Mouse (Mus musculus) forebrain, postnatal 0 days (tissue): ENCODE measurements around the gene Agbl4. TPM values are rescaled to one million over a fixed set of nuclear protein-coding genes. Genes with fewer than 3 reads are reported as not detected.

Experiments used
- ATAC-seq: fragments of 200-750 bp; cut with Nextera tagmentation; 2 replicates; pipeline ENCODE4 v1.8.0; 2017; ENCODE audit warnings: mild to moderate bottlenecking, moderate library complexity
- DNase-seq: peaks from one replicate; pipeline ENCODE4 v3.0.0-alpha.2; 2015
- H3K27ac ChIP-seq: fragments of 300-500 bp; sonication (generic); 2 replicates; pipeline ENCODE4 v1.5.1; 2014; ENCODE audit warnings: low read depth, mild to moderate bottlenecking, antibody characterized with exemption, low read length, moderate library complexity, mixed read lengths
- H3K27me3 ChIP-seq: fragments of 300-500 bp; sonication (generic); 2 replicates; pipeline ENCODE4 v1.6.1; 2014; ENCODE audit warnings: mild to moderate bottlenecking, low read length, mixed read lengths; ENCODE audit not compliant: insufficient read depth
- H3K36me3 ChIP-seq: fragments of 300-500 bp; sonication (generic); 2 replicates; pipeline ENCODE4 v1.6.1; 2014; ENCODE audit warnings: mild to moderate bottlenecking, moderate library complexity; ENCODE audit not compliant: insufficient read depth
- H3K4me1 ChIP-seq: fragments of 300-500 bp; sonication (generic); 2 replicates; pipeline ENCODE4 v1.6.1; 2014; ENCODE audit warnings: antibody characterized with exemption; ENCODE audit not compliant: insufficient read depth
- H3K4me2 ChIP-seq: fragments of 300-500 bp; sonication (generic); 2 replicates; pipeline ENCODE4 v1.6.1; 2014; ENCODE audit warnings: low read depth, mild to moderate bottlenecking, moderate library complexity
- H3K4me3 ChIP-seq: fragments of 300-500 bp; sonication (generic); 2 replicates; pipeline ENCODE4 v1.5.1; 2014; ENCODE audit warnings: low read depth, low read length, mixed read lengths
- H3K9ac ChIP-seq: fragments of 300-500 bp; sonication (generic); 2 replicates; pipeline ENCODE4 v1.6.1; 2014; ENCODE audit warnings: mild to moderate bottlenecking
- H3K9me3 ChIP-seq: fragments of 300-500 bp; sonication (generic); 2 replicates; pipeline ENCODE4 v1.6.1; 2016; ENCODE audit warnings: low read length
- CTCF ChIP-seq: sonication (generic); IDR thresholded peaks from 2 replicates; pipeline ENCODE4 v1.5.1; 2016; ENCODE audit warnings: antibody characterized with exemption, control low read depth, low read depth
- WGBS: fragments of 180-500 bp; shearing (Covaris S2); extraction: QIAGEN DNeasy Blood & Tissue Kit; methylation state at CpG from one replicate; pipeline ENCODE4 v1.1.7; 2014; 5-methylcytosine and 5-hydroxymethylcytosine counted together
- polyA plus RNA-seq: library from polyadenylated mRNA; unstranded; fragments of >200 nt; fragmentation: Nextera tagmentation; extraction: Ambion mirVana; gene quantifications from 2 replicates; pipeline ENCODE4 v1.2.1, GENCODE M21; 2015
- total RNA-seq: library from RNA; depleted of rRNA; stranded (reverse); fragments of >200 nt; gene quantifications from 2 replicates; pipeline ENCODE4 v1.2.3, GENCODE M21; 2014

The Agbl4 gene
- total and polyA plus RNA-seq, 2 experiments from 2014 or later = 3.3 to 6.2 TPM

DNA sequence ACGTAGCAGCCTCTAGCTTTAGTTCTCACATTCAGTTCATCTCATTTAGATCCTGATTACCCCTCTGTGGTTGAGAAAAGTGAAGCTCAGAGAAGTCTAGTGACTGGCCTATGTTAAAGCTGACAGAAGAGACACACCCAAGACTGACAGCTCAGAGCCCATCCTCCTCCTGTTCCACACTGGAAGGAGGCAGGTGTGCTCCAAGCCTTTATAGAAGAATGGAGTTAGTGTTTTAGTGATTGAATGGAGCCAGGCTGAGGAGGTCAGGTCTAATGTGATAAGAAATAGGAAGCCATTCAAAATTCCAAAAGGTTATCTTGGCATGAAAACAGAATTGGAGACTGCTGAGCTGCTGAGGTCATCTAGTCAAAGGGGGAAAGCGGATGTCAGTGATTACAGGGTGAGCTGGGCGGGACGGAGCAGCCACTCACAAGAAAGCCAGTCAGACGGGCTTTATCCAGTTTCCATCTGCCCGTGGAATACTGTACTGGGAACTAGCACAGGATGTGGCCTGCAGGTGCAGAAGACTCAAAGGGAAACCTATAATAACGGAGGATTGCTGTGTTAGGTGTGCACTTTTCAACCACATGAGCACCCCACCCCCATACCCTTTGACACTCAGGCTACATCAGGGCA lies 1053.9 kb downstream of the Agbl4 start:
- ATAC-seq = no peak
- Histone ChIP-seq H3K36me3 (peaks cover 31% of the 10 kb centered on the region), H3K27ac (no peak overlapping the region), H3K4me3 (no peak overlapping the region), H3K9me3 (no peaks in the 10 kb centered on the region), H3K27me3 (no peaks in the 10 kb centered on the region), H3K4me2 (no peak overlapping the region), H3K9ac (no peak overlapping the region), H3K4me1 (no peaks in the 10 kb centered on the region)
- 85% methylated on average over 7 of the region's 7 CpGs for WGBS
- no peak for TF ChIP-seq CTCF
- DNase-seq = no peak

DNA sequence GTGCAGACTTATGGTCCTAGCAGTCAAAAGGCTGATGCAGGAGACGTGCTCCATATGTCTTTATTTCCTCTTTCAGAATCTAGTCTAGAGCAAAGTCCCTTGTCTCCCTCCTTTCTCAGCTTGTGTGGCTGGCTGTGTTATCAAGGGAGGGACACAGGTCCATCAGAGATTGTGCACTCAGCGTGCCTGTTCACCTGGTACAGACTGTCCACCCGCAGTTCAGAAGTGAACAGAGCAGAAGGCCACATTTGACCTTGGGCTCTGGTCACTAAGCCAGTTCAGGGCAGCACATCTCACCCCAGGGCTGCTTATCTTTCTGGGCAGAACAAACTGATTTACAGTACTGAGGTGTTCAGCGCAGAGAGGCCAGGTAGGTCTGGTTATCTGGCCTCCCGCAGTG lies 1054.7 kb downstream of the Agbl4 start:
- no peak overlapping the region for H3K4me3 ChIP-seq
- WGBS = 93% methylated on average over 5 of the region's 5 CpGs
- TF ChIP-seq CTCF = no peak

DNA sequence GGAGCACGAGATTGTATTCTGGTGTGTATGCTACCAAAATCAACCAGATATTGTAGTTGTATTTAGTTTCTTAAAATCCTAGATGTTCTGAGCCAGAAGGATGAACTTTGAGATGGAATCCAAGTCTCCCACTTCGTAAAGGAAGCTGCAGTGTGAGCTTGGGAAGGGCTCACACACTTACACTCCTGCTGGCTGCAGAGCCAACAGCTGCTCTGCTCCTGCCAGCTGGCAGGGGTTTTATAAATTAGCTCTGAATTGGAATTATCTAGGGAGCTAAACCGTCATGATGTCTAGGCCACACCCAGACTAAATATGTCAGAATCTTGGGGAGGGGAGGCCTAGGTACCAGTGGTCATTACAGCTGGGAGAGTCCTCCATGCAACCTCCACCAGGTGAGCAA lies 1055.8 kb downstream of the Agbl4 start:
- DNase-seq = no peak
- Histone ChIP-seq H3K27ac (no peak overlapping the region), H3K4me2 (no peak overlapping the region), H3K36me3 (peaks cover 39% of the 10 kb centered on the region), H3K9ac (no peak overlapping the region), H3K9me3 (no peaks in the 10 kb centered on the region), H3K27me3 (no peaks in the 10 kb centered on the region), H3K4me1 (no peaks in the 10 kb centered on the region), H3K4me3 (no peak overlapping the region)
- TF ChIP-seq CTCF = no peak
- 45% methylated on average over 3 of the region's 3 CpGs for WGBS
- ATAC-seq = peak; percentile 27; the same call in 1 of the 2 replicates

More for the DNA sequence above, 1054.7 kb downstream of the Agbl4 start:
- no peak for DNase-seq
- no peak for ATAC-seq
- no peaks in the 10 kb centered on the region for H3K27me3 ChIP-seq
- H3K36me3 ChIP-seq = peaks cover 34% of the 10 kb centered on the region
- no peak overlapping the region for H3K27ac ChIP-seq
- H3K9ac ChIP-seq = no peak overlapping the region
- no peaks in the 10 kb centered on the region for H3K4me1 ChIP-seq
- no peak overlapping the region for H3K4me2 ChIP-seq
- H3K9me3 ChIP-seq = no peaks in the 10 kb centered on the region

DNA sequence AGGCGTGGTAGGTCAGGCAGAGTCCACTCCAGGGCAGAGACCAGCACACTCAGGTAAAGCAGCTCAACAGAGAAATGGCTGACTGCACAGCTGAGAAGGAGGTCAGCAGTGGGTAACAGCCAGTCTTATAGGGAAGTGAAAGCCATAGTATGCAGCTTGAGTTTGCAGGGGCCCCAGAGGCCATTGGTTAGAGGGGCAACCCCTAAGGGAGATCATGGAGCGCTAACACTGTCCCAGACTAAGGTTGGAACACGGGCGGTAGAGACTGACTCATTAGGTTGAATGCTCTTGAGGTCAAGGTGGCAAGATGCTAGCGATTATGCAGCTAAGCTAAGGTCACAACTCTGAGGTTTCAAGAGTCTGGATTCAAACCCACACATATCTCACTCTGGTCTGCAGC lies 1058.2 kb downstream of the Agbl4 start:
- H3K4me2 ChIP-seq = no peak overlapping the region
- H3K9ac ChIP-seq = no peak overlapping the region
- no peak overlapping the region for H3K4me3 ChIP-seq
- TF ChIP-seq CTCF = no peak
- no peak overlapping the region for H3K27ac ChIP-seq
- ATAC-seq (no peak), DNase-seq (no peak)
- no peaks in the 10 kb centered on the region for H3K27me3 ChIP-seq
- WGBS = 92% methylated on average over 5 of the region's 5 CpGs
- H3K4me1 ChIP-seq = no peaks in the 10 kb centered on the region
- H3K9me3 ChIP-seq = no peaks in the 10 kb centered on the region
- H3K36me3 ChIP-seq = peaks cover 44% of the 10 kb centered on the region

DNA sequence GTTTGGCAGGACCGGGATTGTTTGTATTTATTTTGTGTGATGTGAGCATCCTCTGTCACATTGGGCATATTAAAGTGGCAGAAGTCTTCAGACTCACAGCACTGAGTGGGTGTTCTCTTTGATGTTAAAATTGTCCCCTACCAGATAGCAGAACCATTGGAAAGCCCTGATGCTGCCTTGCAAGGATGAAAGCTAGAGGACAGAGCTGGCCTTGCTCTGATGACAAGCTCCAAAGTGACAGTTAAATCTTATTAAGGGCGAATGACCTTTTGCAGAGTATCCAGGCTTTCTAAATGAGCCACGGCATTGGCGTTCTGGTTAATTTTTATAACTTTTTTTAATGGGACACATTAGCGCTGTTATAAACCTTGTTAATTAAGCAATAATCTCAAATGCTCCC lies 1060.1 kb downstream of the Agbl4 start:
- Histone ChIP-seq H3K27ac (no peak overlapping the region), H3K36me3 (peaks cover 40% of the 10 kb centered on the region), H3K4me3 (no peak overlapping the region), H3K4me2 (no peak overlapping the region), H3K4me1 (no peaks in the 10 kb centered on the region), H3K27me3 (no peaks in the 10 kb centered on the region), H3K9ac (no peak overlapping the region), H3K9me3 (no peaks in the 10 kb centered on the region)
- 52% methylated on average over 5 of the region's 5 CpGs for WGBS
- ATAC-seq (no peak), DNase-seq (no peak)
- no peak for TF ChIP-seq CTCF

DNA sequence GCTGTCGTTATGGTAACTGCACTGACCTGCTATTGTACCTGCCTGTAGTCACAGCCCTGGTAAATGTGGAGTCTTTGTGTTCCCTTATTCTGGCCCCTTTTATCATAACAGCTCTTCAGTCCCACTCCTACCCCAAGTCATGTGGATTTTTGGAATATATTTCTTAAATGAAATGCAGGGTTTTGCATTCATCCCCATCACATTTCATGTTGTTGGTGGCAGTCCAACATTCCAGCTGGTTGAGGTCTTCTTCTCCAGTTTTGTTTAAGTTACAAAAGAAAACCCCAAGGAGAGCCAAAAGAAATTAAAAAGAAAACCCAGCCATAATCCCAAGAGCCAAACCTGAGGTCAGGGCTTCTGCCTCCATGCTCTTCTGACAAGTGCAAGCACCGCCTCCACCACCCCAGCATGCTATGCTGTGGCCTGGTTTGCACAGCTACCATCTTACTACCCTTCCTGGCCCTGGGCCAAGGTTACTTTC lies 1069.9 kb downstream of the Agbl4 start:
- no peaks in the 10 kb centered on the region for H3K36me3 ChIP-seq
- TF ChIP-seq CTCF = no peak
- H3K27me3 ChIP-seq = no peaks in the 10 kb centered on the region; the same call in 1 of the 2 replicates
- H3K9ac ChIP-seq = no peak overlapping the region
- H3K27ac ChIP-seq = no peak overlapping the region
- H3K4me1 ChIP-seq = no peaks in the 10 kb centered on the region
- 68% methylated on average over 2 of the region's 2 CpGs for WGBS
- no peak overlapping the region for H3K4me2 ChIP-seq
- peak; percentile 65 for ATAC-seq
- no peak overlapping the region for H3K4me3 ChIP-seq
- peak; percentile 56 for DNase-seq
- H3K9me3 ChIP-seq = no peaks in the 10 kb centered on the region

DNA sequence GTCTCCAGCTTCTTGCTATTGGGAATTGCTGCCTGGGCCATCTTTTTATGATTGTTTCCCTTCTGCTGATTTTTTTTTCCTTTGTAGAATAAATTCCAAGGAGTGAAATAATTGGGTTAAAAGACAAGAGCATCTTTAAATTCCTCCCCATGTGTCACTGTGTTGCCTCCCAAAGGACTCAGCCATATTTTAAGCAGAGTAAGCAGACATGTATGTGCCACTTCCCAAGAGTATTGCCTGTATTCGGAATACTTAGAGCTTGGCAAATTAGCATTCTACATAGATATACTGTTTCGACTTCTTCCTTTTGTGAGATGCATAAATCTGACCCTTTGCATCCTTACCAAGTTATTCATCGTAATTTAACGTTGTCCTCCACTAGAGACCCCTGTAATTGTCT lies 1070.3 kb downstream of the Agbl4 start:
- TF ChIP-seq CTCF = no peak
- Histone ChIP-seq H3K27ac (no peak overlapping the region), H3K9me3 (no peaks in the 10 kb centered on the region), H3K4me3 (no peak overlapping the region), H3K36me3 (no peaks in the 10 kb centered on the region), H3K4me2 (no peak overlapping the region), H3K27me3 (no peaks in the 10 kb centered on the region; the same call in 1 of the 2 replicates), H3K4me1 (no peaks in the 10 kb centered on the region), H3K9ac (no peak overlapping the region)
- DNase-seq (no peak), ATAC-seq (peak; percentile 59)
- 71% methylated on average over 4 of the region's 4 CpGs for WGBS
